In genomic region chr8:114675151-114675550, GRCm38 (mm10) we compare ENCODE assay signal across 12 mouse cellular contexts.
DNase-seq lines count a peak whose midpoint lies in the region; ATAC-seq lines count a peak whose summit lies in the region.
"Had no signal": no experiment of that assay in that cellular context is flagged by ENCODE, and none has a peak within 500 bp of the region (broad histone marks: within the 10 kb centered on the region; RNA-seq: fewer than 3 reads in every experiment).

No protein-coding gene starts in this region.

- peak; percentile 13 to 38 for DNase-seq in heart, adult 18-20 months
- peak; percentile 28 to 62 for DNase-seq in right cerebral cortex, postnatal 10 days (ENCODE audit: low spot score in 2 of 2)
- DNase-seq in right cerebral cortex, postnatal 14 days, result no peak
- peak; percentile 9 for DNase-seq in heart, postnatal 4 days
- DNase-seq in ovary, postnatal 36 days (ENCODE audit: low spot score), result no peak
- no peak for DNase-seq in limb, embryonic 10.5 days (ENCODE audit: low spot score)
- DNase-seq in kidney, postnatal 10 days, result no peak
- DNase-seq: adrenal gland, adult 2 months; kidney, adult 9 months; spleen, adult 18-20 months had no signal

- no peak overlapping the region for H3K9ac ChIP-seq in heart, embryonic 12.5 days

- no peaks in the 10 kb centered on the region for H3K9me3 ChIP-seq in heart, embryonic 12.5 days (replicated peaks)
- no peaks in the 10 kb centered on the region for H3K9me3 ChIP-seq in limb, embryonic 10.5 days (replicated peaks)

- H3K4me2 ChIP-seq in heart, embryonic 12.5 days, result no peak overlapping the region

- no peaks in the 10 kb centered on the region for H3K36me3 ChIP-seq in heart, embryonic 12.5 days
- no peaks in the 10 kb centered on the region for H3K36me3 ChIP-seq in limb, embryonic 10.5 days

- 71% methylated on average over 7 of the region's 7 CpGs for WGBS in heart, embryonic 12.5 days
- WGBS in limb, embryonic 10.5 days, result 91% methylated on average over 7 of the region's 7 CpGs

- H3K27me3 ChIP-seq in heart, embryonic 12.5 days (replicated peaks), result no peaks in the 10 kb centered on the region
- no peaks in the 10 kb centered on the region; the same call in 1 of the 2 replicates for H3K27me3 ChIP-seq in limb, embryonic 10.5 days (ENCODE audit: low read depth, poor library complexity, severe bottlenecking)
- H3K27me3 ChIP-seq: Patski had no signal

- no peak overlapping the region for H3K27ac ChIP-seq in heart, embryonic 12.5 days (ENCODE audit: poor library complexity, severe bottlenecking)
- H3K27ac ChIP-seq in limb, embryonic 10.5 days, result no peak overlapping the region

- no peaks in the 10 kb centered on the region for H3K4me1 ChIP-seq in heart, embryonic 12.5 days (replicated peaks)
- H3K4me1 ChIP-seq in limb, embryonic 10.5 days, result peaks cover 25% of the 10 kb centered on the region

- no peak for ATAC-seq in heart, embryonic 12.5 days (ENCODE audit: insufficient number of reproducible peaks, low FRiP score)
- ATAC-seq: Patski had no signal

- H3K4me3 ChIP-seq in heart, embryonic 12.5 days, result no peak overlapping the region
- no peak overlapping the region for H3K4me3 ChIP-seq in limb, embryonic 10.5 days

Comparison
In these comparisons a context has a peak if more than half of its experiments do, and no peak if none do; other contexts are left out.
1. DNase-seq: peak in heart, adult 18-20 months (2 of 2), right cerebral cortex, postnatal 10 days (2 of 2) and heart, postnatal 4 days (single experiment); none in right cerebral cortex, postnatal 14 days (single experiment), ovary, postnatal 36 days (single experiment), limb, embryonic 10.5 days (single experiment) and kidney, postnatal 10 days (single experiment).